Mouse (Mus musculus): ENCODE measurements around the gene Fgf4.
"Not testable (repeated sequence)": the region's sequence is repeated elsewhere in the genome, so short reads cannot be mapped to it uniquely, and the experiment has no call there.

Fgf4 gene

DNA sequence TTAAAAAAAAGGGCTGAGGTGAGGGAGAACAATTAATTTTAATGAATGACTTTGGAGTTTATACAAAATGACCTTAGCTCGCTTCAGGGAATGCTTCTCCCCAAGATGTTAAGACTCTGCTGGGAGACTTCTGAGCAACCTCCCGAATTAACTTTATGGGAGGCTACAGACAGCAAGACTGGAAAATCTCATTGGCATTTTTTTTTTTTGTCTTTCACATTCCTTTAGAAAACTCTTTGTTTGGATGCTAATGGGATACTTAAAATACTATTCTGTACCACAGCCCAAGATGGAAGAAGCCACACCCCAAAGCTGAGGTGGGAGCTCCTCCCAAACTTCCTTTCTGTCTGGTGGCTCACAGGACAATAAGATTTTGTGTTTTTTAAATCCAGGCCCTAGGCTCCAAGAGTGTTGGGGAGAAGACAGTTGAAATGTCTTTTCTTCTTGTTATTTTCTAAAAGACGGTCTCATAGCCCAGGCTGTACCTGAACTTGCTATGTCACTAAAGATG lies 17.0 kb downstream of the Fgf4 start:
- no peak for DNase-seq (ENCODE audit: inconsistent ontology term)

- DNase-seq (ENCODE audit: inconsistent ontology term), result no peak
These were observed 20.0 kb downstream of the Fgf4 start for GRCm38 (mm10) chr7:144867161-144867560.

- DNase-seq (ENCODE audit: inconsistent ontology term), result no peak
These were observed 20.4 kb downstream of the Fgf4 start for GRCm38 (mm10) chr7:144867602-144868001.

DNA sequence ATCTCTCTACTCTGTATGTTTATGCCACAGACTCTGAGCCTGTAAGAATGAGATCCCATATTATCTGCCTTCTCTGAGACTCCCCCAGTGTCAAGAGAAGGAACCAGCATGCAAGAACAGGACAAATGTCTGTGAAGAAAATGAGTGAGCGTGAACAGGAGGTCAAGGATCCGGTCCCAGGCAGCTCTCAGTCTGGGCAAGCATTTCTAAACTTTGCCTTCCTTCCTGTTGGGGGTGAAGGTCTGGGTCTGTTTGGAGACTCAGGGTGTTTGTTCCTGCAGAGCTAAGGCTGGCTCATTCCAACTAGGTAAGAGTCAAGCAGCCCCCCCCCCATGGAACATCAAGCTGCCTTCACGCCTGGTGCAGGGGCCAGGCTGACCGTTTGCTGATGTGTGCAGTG lies 25.3 kb downstream of the Fgf4 start:
- no peak for DNase-seq (ENCODE audit: inconsistent ontology term)

GRCm38 (mm10) chr7:144873160-144873559 lies 26.0 kb downstream of the Fgf4 start:
- no peak for DNase-seq (ENCODE audit: inconsistent ontology term)

DNA sequence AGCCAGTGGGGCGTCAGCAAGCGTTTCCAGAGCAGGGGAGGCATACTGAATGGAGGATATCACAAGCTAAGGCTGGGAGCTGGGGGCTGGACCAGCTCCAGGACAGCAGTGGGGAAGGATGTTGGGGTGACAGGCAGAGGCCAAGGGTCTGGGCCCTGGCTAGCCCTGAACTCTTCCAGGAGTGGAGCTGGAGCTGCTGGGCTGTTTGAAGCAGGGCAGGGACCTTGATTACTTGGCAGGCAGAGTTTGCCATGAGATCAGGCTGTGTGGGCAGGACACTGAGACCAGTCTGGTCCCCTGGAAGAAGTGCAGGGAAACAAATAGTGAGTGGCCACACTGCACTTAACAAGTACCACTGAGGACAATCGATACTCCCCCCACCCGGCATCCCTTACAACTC lies 27.1 kb downstream of the Fgf4 start:
- no peak for DNase-seq (ENCODE audit: inconsistent ontology term)

DNA sequence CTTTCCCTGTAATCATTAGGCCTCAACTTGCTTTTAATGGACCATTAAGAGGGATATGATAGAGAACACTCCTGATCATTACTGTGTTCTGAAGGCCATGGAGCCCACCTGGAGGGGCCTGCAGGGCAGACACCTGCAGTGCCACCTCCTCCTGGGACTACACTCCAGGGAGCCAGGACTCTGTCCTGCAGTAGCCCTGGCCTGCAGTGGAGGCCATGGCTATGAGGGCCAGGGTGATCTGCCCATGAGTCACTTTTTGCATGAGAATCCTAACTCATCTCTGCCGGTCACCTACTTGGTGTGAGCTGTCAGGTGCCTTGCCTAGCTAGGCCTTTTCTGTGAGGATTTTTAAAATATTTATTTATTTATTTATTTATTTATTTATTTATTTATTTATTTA lies 31.2 kb downstream of the Fgf4 start:
- DNase-seq (ENCODE audit: inconsistent ontology term), result no peak

DNA sequence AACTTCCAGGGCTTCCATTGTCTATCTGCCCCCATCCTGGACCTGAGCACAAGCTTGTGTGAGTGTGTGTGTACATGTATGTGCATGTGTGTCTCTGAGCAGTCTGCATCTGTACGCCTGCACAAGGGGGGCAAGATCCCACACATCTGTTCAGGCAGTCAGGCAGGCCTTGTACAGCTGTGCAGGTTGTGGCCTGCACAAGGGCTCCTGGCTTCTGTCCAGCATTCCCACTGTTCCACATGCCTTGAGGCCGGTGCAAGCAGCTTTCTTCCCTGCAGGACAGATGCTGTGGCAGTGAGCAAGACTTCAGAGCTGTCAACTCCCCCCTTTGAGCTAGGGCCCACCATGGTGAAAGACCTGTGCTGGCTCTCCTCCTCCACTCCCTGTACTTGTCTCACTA lies 35.9 kb downstream of the Fgf4 start:
- no peak for DNase-seq (ENCODE audit: inconsistent ontology term)

GRCm38 (mm10) chr7:144887672-144888071 lies 40.5 kb downstream of the Fgf4 start:
- DNase-seq (ENCODE audit: inconsistent ontology term), result no peak

DNA sequence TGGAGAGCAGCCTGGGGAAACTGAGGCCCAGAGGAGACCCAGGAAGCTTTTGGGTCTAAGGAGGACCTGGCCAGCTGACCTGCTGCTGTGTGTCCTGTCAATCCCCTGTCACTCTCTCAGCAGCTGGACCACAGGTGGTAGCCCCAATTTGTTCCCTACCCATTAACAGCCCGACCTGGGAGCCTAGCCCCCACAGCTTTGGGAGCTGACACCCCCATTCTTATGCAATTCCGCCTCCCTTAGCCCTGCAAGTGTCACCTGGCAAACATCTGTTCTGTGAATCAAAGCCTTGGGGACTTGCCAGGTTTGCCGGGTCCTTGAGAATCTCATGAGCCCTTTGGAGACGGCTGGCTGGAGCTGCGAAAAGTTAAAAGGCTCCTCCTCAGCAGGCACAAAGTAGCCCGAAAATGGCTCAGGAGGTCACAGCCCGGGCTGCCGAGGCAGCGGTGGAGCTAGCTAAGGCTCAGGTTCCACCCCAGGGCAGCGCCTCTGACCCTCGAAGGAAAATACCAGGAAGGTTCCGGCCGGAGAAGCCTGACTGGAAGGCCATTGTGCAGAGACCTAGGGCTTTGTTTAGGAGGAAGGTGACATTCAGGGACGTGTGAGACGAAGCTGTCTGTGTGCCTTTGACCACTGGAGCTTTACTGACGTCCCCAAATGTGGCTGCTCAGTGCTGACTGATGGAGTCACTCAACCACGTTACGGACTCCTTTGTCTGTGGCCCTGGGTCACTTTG lies 41.6 kb downstream of the Fgf4 start:
- DNase-seq (ENCODE audit: inconsistent ontology term), result no peak

GRCm38 (mm10) chr7:144890661-144891060 lies 43.5 kb downstream of the Fgf4 start:
- not testable (repeated sequence) for DNase-seq (ENCODE audit: inconsistent ontology term)

DNA sequence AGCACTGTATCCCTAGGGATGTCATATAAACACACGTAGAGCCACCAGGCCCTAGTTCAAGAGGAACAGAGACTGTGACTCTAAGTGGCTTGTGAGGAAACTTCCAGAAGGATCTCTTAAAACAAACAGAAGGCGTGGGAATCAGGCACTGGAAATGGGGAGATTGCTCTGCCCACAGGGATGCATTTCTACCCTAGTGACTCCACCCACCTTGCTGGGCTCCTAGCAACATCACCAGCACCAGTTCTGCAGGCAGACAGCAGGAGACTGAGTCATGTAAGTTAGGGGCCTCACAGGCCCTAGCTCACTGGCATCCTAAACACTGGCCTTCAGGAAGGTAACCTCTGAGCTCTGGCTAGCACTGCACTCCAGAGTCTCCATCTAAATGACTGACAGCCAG lies 44.7 kb downstream of the Fgf4 start:
- DNase-seq (ENCODE audit: inconsistent ontology term), result no peak

DNA sequence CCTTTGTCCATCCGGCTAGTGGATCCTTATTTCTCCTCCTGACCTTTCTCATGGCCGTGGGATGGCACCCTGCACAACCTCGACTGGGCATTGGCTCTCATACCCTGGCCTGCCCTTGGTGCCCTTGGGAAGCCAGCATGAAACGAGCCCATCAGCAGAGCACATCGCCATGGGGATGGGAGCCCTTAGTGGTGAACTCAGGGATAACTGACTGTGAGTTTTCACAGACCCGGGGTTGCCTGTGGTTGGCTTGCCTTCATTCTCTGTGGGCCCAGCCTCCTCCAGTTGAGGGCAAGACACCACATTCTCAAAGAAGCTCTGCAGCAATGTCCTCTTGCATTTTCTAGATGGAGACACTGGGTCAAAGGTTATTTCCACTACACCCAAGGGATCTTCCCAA lies 45.2 kb downstream of the Fgf4 start:
- no peak for DNase-seq (ENCODE audit: inconsistent ontology term)

DNA sequence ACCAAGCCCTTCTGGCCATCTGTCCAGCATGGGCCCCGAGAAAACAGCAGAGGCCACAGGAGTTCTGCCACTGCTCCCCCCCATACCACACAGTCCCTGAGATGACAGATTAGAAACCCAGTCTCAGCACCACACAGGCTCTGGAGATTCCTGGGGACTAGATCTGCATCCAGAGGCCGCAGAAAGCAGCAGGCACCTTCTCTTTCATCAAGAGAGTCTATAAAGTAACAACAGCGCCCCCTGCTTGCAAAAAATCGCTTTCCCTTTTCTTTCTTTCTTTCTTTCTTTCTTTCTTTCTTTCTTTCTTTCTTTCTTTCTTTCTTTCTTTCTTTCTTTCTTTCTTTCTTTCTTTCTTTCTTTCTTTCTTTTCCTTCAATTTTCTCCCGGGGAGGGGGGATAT lies 47.0 kb downstream of the Fgf4 start:
- no peak for DNase-seq (ENCODE audit: inconsistent ontology term)

DNA sequence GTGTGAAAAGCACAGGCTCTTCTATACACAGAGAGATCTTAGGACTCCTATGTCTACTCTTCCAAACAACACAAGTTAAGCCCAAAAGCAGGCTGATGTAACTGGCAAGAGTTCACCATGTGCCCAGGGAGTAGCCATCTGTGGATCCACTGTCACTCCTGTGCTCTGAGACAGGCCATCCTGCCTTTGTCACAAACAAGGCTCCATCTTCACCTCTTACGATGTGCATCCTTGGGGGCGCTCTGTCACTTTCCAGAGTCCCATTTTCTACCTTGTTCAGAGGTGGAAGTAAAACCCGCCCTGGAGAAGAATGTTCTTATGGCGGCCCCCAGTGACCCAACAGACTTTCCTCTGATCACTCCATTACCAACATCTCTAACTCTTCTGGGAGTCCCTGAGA lies 47.5 kb downstream of the Fgf4 start:
- no peak for DNase-seq (ENCODE audit: inconsistent ontology term)

GRCm38 (mm10) chr7:144895305-144896111 lies 48.3 kb downstream of the Fgf4 start:
- peak; percentile 63 for DNase-seq (ENCODE audit: inconsistent ontology term)

GRCm38 (mm10) chr7:144896294-144897218 lies 49.4 kb downstream of the Fgf4 start, which contains the start of gene Fgf15:
TSS of gene Fgf15 (plus strand) at chr7:144896531.
- peak; percentile 32 for DNase-seq (ENCODE audit: inconsistent ontology term)

- DNase-seq (ENCODE audit: inconsistent ontology term), result no peak
These were observed 51.3 kb downstream of the Fgf4 start for GRCm38 (mm10) chr7:144898506-144898905.

GRCm38 (mm10) chr7:144905514-144905913 lies 58.3 kb downstream of the Fgf4 start:
- DNase-seq (ENCODE audit: inconsistent ontology term), result not testable (repeated sequence)

DNA sequence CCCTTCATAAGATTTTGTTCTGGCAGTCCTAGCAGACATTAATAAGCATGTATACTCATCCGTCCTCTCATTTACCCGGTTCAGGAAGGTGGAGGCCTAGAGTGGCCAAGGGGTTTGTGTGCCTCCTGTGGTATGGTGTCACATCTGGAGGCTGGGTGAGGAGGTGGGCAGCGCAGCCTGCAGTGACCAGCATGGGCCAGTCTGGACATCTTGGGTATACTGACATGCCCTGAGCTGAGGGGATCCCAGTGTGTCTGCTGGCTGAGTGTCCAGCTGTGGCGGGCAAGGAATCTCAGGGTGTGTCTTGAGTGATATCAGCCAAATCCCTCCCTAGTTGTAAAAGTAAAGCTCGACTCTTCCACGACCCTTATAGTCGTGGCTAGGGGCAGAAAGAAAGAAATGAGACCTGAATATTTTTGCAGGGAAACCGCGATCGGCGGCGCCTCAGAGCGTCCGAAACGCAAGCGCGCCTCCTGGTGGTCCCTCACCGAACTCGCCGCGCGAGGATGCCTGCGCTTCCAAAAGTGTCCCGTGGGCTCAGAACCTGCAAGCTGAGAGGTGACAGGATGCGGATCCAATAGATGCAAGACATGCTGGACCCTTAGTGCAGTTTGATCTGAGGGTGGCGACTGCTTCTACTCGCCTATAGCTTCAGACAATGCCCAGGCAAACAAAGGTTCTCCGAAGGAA lies 59.7 kb downstream of the Fgf4 start:
- DNase-seq (ENCODE audit: inconsistent ontology term), result peak; percentile 56

GRCm38 (mm10) chr7:144907793-144908192 lies 60.6 kb downstream of the Fgf4 start:
- no peak for DNase-seq (ENCODE audit: inconsistent ontology term)

Data from Muller cell, postnatal 12 days (primary cell).